Mouse (Mus musculus): ENCODE data around the gene Sgms1. TPM values are rescaled to one million over a fixed set of nuclear protein-coding genes. Genes with fewer than 3 reads are reported as not detected.

The Sgms1 gene
- polyA plus RNA-seq, 1 experiment from 2014 or later = 19.1 TPM

DNA sequence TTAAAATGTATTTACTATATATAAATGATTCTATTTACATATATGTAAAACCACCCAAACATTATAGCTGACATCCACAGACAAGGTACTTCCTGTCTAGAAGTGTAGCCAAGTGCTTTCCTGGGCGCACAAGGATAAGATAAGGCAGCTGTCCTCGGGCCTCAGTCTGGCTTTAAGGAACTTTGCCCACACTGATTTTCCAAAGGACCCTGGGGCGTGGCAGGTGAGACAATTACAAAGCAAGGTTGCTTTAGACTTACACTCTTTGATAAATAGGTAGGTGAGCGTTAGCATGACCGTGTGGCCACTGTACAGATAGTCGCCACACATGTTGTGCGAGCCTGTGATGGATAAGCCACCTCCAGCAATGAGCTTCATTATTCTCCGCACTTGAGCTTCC, 260.2 kb downstream of the Sgms1 start:
- Histone ChIP-seq H3K27ac (no peak overlapping the region), H3K27me3 (no peaks in the 10 kb centered on the region), H3K4me3 (no peak overlapping the region), H3K9ac (no peak overlapping the region), H3K4me2 (no peak overlapping the region), H3K36me3 (no peaks in the 10 kb centered on the region; the same call in 1 of the 2 replicates), H3K4me1 (replicated peaks) (no peaks in the 10 kb centered on the region), H3K9me3 (no peaks in the 10 kb centered on the region)
- WGBS = 91% methylated on average over 8 of the region's 8 CpGs
- no peak for ATAC-seq (ENCODE audit: low FRiP score)

DNA sequence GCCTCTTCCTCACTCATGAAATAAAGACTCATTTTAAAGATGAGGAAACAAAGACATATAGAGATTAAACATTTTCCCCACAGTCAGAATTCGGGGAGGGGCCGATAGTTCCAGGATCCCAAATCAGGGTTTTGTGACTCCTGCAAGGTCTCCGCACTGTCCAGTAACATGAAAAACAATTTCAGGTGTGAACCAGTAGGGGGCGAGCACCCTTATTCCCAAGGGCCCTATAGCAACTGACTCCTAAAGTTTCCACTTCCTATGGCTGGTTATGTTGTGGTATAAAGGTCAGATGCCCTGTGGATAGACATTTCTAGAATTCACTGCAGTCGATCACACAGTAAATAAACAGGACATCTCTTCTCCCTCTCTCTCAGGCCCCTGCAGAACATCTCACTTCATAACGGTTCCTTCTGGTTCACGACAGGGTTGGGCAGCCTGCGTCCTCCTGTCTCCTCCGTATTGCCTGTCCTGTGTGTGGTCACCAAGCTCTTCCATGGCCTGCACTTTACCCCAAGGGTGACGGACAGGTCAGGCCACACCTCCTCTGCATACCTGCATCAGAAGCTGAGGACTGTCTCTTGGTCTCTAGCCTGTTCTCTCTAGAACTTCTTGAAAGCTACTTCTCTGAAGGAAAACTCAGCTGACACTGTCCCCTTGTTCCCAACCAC, 262.2 kb downstream of the Sgms1 start:
- Histone ChIP-seq H3K9ac (no peak overlapping the region), H3K4me3 (no peak overlapping the region), H3K4me1 (replicated peaks) (no peaks in the 10 kb centered on the region), H3K4me2 (no peak overlapping the region), H3K27ac (no peak overlapping the region), H3K27me3 (no peaks in the 10 kb centered on the region), H3K36me3 (peaks cover 6% of the 10 kb centered on the region; the same call in 1 of the 2 replicates), H3K9me3 (no peaks in the 10 kb centered on the region)
- ATAC-seq (ENCODE audit: low FRiP score) = no peak
- WGBS = 77% methylated on average over 10 of the region's 10 CpGs

DNA sequence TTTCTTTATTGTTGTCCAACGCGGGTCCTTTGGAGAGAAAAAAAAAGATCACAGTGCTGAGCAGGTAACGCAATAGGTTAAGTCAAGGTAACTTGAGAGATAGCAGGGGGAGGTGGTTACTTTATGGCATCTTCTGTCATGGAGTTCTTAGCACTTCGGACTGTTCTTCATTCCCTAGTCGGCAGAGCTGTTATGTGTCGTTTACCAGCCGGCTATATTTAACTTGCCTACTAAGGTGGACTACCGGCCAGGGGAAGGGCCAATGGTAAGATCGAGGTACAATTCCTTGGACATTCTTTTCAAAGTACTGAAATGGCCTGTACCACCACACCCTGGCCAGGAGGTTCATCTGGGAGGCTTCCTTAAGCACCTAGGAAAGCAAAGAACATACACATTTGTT, 265.4 kb downstream of the Sgms1 start:
- Histone ChIP-seq H3K4me2 (no peak overlapping the region), H3K27ac (no peak overlapping the region), H3K36me3 (peaks cover 6% of the 10 kb centered on the region; the same call in 1 of the 2 replicates), H3K27me3 (no peaks in the 10 kb centered on the region), H3K9me3 (no peaks in the 10 kb centered on the region), H3K4me3 (no peak overlapping the region), H3K4me1 (replicated peaks) (no peaks in the 10 kb centered on the region), H3K9ac (no peak overlapping the region)
- ATAC-seq (ENCODE audit: low FRiP score) = no peak
- 99% methylated on average over 9 of the region's 9 CpGs for WGBS

DNA sequence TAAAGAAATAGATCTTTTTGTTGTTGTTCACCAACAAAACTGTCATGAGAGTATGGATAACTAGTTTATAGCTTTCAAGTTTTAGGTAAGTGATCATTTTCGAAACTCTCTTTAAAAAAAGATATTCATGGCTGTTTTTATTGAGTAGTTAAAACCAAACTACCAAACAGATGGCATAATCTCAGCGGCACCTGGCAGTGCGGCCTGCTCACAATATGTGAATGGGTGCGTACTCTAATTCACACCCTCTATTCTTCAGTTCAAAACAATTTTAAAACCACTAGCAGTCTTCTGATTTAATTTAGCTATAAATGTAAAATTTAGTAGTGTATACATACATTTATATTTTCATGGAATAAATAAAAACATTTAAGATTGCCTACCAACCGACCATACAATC, 266.3 kb downstream of the Sgms1 start:
- Histone ChIP-seq H3K27ac (no peak overlapping the region), H3K27me3 (no peaks in the 10 kb centered on the region), H3K9ac (no peak overlapping the region), H3K4me2 (no peak overlapping the region), H3K9me3 (no peaks in the 10 kb centered on the region), H3K4me1 (replicated peaks) (no peaks in the 10 kb centered on the region), H3K36me3 (peaks cover 6% of the 10 kb centered on the region; the same call in 1 of the 2 replicates), H3K4me3 (no peak overlapping the region)
- ATAC-seq (ENCODE audit: low FRiP score) = no peak
- 94% methylated on average over 5 of the region's 5 CpGs for WGBS

DNA sequence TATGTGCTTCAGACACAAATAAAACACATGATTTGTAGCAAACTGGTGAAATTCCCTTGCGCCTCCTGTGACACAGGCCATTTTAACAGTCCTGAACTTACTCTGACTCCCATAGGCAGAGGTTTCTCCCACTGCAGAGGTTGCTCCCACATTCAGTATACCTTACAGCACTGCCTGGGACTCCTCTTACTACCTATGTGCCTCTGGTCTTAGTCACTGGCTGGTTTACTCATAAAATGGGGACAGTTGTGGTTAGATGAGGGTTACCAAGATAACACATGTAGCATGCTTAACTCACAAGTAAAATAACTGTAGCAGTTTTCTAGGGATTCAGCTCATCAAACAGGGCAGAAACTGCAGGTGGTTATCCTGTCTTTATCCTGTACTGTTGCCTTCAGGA, 268.7 kb downstream of the Sgms1 start:
- Histone ChIP-seq H3K9me3 (no peaks in the 10 kb centered on the region), H3K9ac (no peak overlapping the region), H3K36me3 (peaks cover 6% of the 10 kb centered on the region; the same call in 1 of the 2 replicates), H3K4me2 (no peak overlapping the region), H3K27me3 (no peaks in the 10 kb centered on the region), H3K27ac (no peak overlapping the region), H3K4me1 (replicated peaks) (no peaks in the 10 kb centered on the region), H3K4me3 (no peak overlapping the region)
- 97% methylated on average over 1 of the region's 1 CpGs for WGBS
- ATAC-seq (ENCODE audit: low FRiP score) = no peak

DNA sequence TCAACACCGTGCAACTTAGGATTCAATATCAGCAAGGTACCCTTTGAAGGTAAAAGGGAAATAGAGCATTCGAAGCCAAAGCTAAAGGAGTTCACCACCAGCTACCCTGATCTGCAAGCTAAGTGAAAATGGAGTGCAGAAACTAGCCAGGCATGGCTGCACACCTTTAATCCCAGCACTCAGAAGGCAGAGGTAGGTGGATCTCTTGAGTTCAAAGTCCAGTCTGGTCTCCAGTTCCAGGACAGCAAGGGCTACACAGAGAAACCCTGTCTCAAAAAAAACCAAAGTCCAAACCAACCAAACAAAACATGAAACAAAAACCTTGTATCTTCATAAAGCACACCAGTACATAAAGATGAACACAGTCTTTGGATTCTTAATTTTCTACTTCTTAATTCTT, 269.8 kb downstream of the Sgms1 start:
- Histone ChIP-seq H3K27ac (no peak overlapping the region), H3K36me3 (peaks cover 6% of the 10 kb centered on the region; the same call in 1 of the 2 replicates), H3K9ac (no peak overlapping the region), H3K4me2 (no peak overlapping the region), H3K27me3 (no peaks in the 10 kb centered on the region), H3K4me1 (replicated peaks) (no peaks in the 10 kb centered on the region), H3K4me3 (no peak overlapping the region), H3K9me3 (no peaks in the 10 kb centered on the region)
- ATAC-seq (ENCODE audit: low FRiP score) = no peak
- whole genome bisulfite sequencing = 91% methylated on average over 2 of the region's 2 CpGs

DNA sequence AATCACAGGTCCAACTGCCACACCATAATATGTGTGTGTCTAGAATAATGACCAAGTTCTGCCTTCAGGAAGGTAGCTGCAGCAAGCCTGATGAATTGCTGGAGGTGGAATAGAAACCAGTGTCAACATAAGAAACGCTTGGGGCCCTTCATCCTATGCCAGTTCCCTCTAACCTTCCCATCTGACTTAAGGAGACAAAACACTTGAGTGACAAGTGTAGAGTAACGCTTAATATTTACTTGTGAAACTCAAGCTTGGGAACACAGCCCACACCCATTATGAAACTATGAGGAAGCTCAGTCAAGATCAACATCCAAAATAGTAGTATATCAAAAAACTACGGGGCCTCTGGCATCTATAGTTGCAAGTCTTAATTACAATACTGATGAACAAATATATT, 271.0 kb downstream of the Sgms1 start:
- Histone ChIP-seq H3K9me3 (no peaks in the 10 kb centered on the region), H3K27me3 (no peaks in the 10 kb centered on the region), H3K4me1 (replicated peaks) (no peaks in the 10 kb centered on the region), H3K36me3 (no peaks in the 10 kb centered on the region), H3K27ac (no peak overlapping the region), H3K9ac (no peak overlapping the region), H3K4me3 (no peak overlapping the region), H3K4me2 (no peak overlapping the region)
- no peak for ATAC-seq (ENCODE audit: low FRiP score)
- WGBS = 90% methylated on average over 3 of the region's 3 CpGs

DNA sequence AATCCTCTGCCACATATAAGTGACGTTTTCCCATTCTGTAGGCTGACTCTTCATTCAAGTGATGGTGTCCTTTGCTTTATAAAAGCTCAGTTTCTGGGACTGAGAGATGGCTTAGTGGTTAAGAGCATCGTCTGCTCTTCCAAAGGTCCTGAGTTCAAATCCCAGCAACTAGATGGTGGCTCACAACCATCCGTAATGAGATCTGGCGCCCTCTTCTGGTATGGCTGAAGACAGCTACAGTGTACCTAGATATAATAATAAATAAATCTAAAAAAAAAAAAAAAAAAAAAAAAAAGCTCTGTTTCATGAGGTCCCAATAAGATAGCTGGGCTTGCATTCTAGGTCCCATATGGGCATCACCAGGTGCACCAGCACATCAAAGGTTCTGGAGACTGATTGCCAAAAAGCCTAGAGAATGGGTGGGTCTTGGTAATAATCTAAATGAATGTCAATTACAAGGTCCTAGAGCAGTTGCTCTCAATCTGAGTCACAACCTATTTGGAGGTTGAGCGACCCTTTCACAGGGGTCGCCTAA, 272.0 kb downstream of the Sgms1 start:
- H3K4me3 ChIP-seq = no peak overlapping the region
- no peaks in the 10 kb centered on the region for H3K4me1 ChIP-seq (replicated peaks)
- H3K27me3 ChIP-seq = no peaks in the 10 kb centered on the region
- no peak for ATAC-seq (ENCODE audit: low FRiP score)
- H3K36me3 ChIP-seq = no peaks in the 10 kb centered on the region
- H3K9me3 ChIP-seq = no peaks in the 10 kb centered on the region
- H3K27ac ChIP-seq = no peak overlapping the region
- WGBS = 85% methylated on average over 6 of the region's 6 CpGs
- no peak overlapping the region for H3K4me2 ChIP-seq
- no peak overlapping the region for H3K9ac ChIP-seq

DNA sequence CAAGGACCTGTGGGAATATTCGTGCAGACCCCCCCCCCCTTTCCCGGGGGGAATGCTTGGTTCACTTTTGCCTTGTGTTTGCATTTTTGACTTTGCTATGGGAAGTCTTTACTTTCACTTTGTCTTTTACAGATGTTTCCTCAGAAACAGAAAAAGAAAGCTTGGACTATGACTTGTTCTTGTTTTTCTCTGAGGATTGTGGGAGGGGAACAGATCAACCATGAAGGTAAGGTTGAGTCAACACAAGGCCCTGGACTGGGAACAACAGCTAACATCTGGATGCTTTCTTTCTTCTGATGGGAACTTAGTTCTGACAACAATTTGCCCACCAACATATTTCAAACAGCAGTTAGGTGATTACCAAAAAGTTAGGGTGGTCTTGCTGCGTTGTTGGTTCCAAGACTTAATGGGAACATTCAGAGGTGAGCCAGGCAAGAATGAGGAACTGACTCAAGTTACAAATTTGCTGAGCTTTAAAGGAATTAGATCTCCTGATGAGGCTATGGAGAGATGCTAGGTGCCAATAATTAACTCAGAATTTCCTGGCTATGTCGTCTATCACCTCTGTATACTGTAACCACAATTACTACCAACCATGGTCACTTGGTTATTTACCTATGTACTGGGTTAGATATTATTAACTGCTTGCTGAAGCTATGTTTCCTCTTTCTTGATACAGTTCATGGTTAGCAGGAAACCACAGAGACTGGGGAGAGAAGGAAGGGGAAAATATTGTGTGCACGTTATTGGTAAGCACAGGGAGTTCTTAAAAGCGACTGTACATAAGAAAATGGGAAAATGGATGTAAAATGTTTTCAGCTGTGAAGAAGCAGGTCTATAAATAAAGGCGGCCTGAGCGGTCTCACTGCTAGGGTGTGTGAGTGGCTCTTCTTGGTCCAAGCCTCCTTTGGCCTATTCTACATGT, 277.4 kb downstream of the Sgms1 start:
- 87% methylated on average over 8 of the region's 8 CpGs for WGBS
- Histone ChIP-seq H3K9ac (no peak overlapping the region), H3K27ac (no peak overlapping the region), H3K4me2 (no peak overlapping the region), H3K27me3 (no peaks in the 10 kb centered on the region), H3K36me3 (no peaks in the 10 kb centered on the region), H3K4me3 (no peak overlapping the region), H3K9me3 (no peaks in the 10 kb centered on the region), H3K4me1 (replicated peaks) (no peaks in the 10 kb centered on the region)
- ATAC-seq (ENCODE audit: low FRiP score) = no peak

DNA sequence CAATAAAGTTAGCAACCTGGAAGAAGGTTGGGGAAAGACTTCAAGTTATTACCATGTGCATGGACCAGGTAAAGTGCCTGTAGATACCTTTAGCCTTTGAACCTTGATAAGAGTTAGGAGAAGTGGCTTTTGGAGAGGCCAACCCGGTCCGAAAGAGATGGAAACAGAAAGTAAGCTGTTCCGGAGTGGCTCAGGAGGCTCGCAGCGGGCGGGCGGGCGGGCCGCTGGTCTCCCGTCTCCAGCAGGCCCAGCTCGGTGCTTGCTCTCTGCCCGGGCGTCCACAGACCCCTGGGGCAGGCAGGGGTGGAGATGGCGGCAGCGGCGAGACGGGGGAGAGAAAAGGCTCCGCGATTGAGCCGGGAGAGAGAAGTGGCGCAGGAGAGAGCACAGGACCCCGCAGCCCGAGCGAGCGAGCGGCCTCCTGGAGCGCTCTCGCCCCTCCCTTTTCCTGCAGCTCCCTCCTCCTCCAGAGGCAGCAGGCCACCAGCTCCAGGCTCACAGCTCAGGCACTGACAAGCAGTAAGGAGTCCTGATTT, 281.7 kb downstream of the Sgms1 start, which contains the start of gene Asah2:
Gene Asah2, minus strand, starts transcription at position 441 of the 536 bp plus-strand sequence.
- peak; percentile 96 for ATAC-seq (ENCODE audit: low FRiP score)

DNA sequence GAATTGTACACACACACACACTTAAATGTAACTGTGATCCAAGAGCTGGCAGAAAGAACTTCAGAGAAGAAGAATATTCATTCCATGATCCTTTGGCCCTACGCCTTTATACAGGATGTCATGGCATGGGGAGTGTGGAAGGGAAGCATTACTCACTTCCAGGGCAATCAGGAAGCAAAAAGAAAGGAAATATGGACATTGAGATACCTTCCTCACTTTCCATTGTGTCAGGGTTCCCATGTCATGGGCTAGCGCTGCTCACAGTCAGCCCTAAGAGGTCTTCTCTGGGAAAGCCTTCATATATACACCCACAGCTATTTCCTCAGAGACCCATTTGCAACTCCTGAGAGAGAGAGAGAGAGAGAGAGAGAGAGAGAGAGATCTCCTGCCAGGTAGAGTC, 282.8 kb downstream of the Sgms1 start:
- Histone ChIP-seq H3K4me1 (replicated peaks) (peaks cover 14% of the 10 kb centered on the region), H3K36me3 (no peaks in the 10 kb centered on the region), H3K9ac (no peak overlapping the region), H3K4me3 (no peak overlapping the region), H3K4me2 (no peak overlapping the region), H3K27ac (no peak overlapping the region), H3K27me3 (no peaks in the 10 kb centered on the region; the same call in 1 of the 2 replicates), H3K9me3 (no peaks in the 10 kb centered on the region)
- 87% methylated on average over 2 of the region's 2 CpGs for WGBS
- ATAC-seq (ENCODE audit: low FRiP score) = no peak

More for the DNA sequence above, 281.7 kb downstream of the Sgms1 start, which contains the start of gene Asah2:
- Histone ChIP-seq H3K4me2 (peak within 1 kb of the TSS; percentile 65), H3K9me3 (no peaks in the 10 kb centered on the region), H3K4me3 (peak within 1 kb of the TSS; percentile 58), H3K27me3 (no peaks in the 10 kb centered on the region; the same call in 1 of the 2 replicates), H3K27ac (peak within 1 kb of the TSS; percentile 71; the same call in 1 of the 2 replicates), H3K36me3 (no peaks in the 10 kb centered on the region), H3K4me1 (replicated peaks) (peaks cover 4% of the 10 kb centered on the region), H3K9ac (peak within 1 kb of the TSS; percentile 76)
- WGBS = under 1% methylated on average over 27 of the region's 28 CpGs

DNA sequence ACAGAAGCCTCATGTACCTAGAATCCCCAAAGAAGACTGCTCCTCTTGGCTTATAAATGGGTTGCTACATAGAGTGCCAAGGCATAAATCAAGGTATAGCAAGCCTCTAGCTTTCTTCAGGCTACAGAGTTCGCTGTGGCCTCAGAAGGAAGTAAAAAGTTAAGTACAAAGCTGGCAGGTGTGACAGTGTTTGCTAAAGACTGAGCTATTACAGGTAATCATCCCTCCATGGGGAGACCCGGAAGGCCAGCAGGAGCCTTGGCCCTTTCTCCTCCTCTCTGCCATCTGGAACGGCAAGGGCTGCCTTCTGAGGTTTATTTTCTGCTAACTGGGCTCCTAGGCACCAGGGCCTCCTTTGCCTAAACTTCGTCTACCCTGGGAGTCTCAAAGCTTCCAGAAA, 285.3 kb downstream of the Sgms1 start:
- H3K4me2 ChIP-seq = no peak overlapping the region

More for the DNA sequence above, 285.3 kb downstream of the Sgms1 start:
- no peaks in the 10 kb centered on the region for H3K36me3 ChIP-seq
- no peaks in the 10 kb centered on the region for H3K9me3 ChIP-seq
- 72% methylated on average over 4 of the region's 4 CpGs for WGBS
- H3K9ac ChIP-seq = no peak overlapping the region
- no peak overlapping the region for H3K27ac ChIP-seq
- H3K27me3 ChIP-seq = no peaks in the 10 kb centered on the region; the same call in 1 of the 2 replicates
- peaks cover 14% of the 10 kb centered on the region for H3K4me1 ChIP-seq (replicated peaks)
- ATAC-seq (ENCODE audit: low FRiP score) = no peak
- H3K4me3 ChIP-seq = no peak overlapping the region

All from hindbrain, embryonic 13.5 days (tissue).